Mouse (Mus musculus): ENCODE measurements around the gene Tpk1. TPM values are rescaled to one million over a fixed set of nuclear protein-coding genes. Genes with fewer than 3 reads are reported as not detected.

The Tpk1 gene
- polyA plus RNA-seq, 1 experiment from 2014 or later: 10.0 TPM

DNA sequence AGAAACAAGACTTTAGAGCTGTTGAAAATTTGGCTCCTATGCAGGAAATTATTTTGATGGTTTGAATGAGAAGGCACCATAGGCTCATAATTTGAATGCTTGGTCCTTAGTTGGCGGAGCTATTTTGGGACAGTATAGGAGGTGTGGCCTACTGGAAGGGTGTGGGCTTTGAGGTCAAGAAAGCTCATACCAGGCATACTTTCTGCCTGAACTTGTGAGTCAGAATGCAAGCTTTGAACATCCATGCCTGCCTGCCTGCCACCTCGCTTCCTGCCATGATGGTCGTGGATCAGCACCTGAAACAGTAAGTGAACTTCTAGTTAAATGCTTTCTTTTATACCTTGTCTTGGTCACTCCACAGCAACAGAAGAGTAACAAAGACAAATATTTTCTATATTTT is 283.8 kb downstream of the Tpk1 start:
- ATAC-seq (ENCODE audit: insufficient number of reproducible peaks, insufficient read depth, low FRiP score, low TSS enrichment, low read depth): no peak
- 78% methylated on average over 3 of the region's 3 CpGs for WGBS
- H3K27me3 ChIP-seq: no peaks in the 10 kb centered on the region

GRCm38 (mm10) chr6:43373206-43373605 is 292.9 kb downstream of the Tpk1 start:
- Histone ChIP-seq H3K4me1 (replicated peaks) (no peaks in the 10 kb centered on the region), H3K9me3 (no peaks in the 10 kb centered on the region), H3K36me3 (no peaks in the 10 kb centered on the region), H3K27ac (no peak overlapping the region), H3K4me3 (replicated peaks) (no peak overlapping the region), H3K9ac (replicated peaks) (no peak overlapping the region), H3K4me2 (no peak overlapping the region), H3K27me3 (no peaks in the 10 kb centered on the region)
- no peak for ATAC-seq (ENCODE audit: insufficient number of reproducible peaks, insufficient read depth, low FRiP score, low TSS enrichment, low read depth)
- WGBS: 75% methylated on average over 5 of the region's 5 CpGs

More for the DNA sequence above, 283.8 kb downstream of the Tpk1 start:
- H3K27ac ChIP-seq: no peak overlapping the region
- H3K9ac ChIP-seq (replicated peaks): no peak overlapping the region
- no peaks in the 10 kb centered on the region for H3K4me1 ChIP-seq (replicated peaks)
- H3K4me3 ChIP-seq (replicated peaks): no peak overlapping the region
- H3K4me2 ChIP-seq: no peak overlapping the region
- no peaks in the 10 kb centered on the region for H3K36me3 ChIP-seq
- no peaks in the 10 kb centered on the region for H3K9me3 ChIP-seq

- Histone ChIP-seq H3K9me3 (no peaks in the 10 kb centered on the region), H3K4me1 (replicated peaks) (no peaks in the 10 kb centered on the region), H3K9ac (replicated peaks) (no peak overlapping the region), H3K4me2 (no peak overlapping the region), H3K4me3 (replicated peaks) (no peak overlapping the region), H3K36me3 (no peaks in the 10 kb centered on the region), H3K27ac (no peak overlapping the region), H3K27me3 (no peaks in the 10 kb centered on the region)
- ATAC-seq (ENCODE audit: insufficient number of reproducible peaks, insufficient read depth, low FRiP score, low TSS enrichment, low read depth): no peak
- WGBS: 86% methylated on average over 1 of the region's 1 CpGs
Measured at GRCm38 (mm10) chr6:43367434-43367945, 298.6 kb downstream of the Tpk1 start.

- ATAC-seq (ENCODE audit: insufficient number of reproducible peaks, insufficient read depth, low FRiP score, low TSS enrichment, low read depth): no peak
- 76% methylated on average over 2 of the region's 2 CpGs for WGBS
Measured at GRCm38 (mm10) chr6:43366952-43367351, 299.1 kb downstream of the Tpk1 start.

GRCm38 (mm10) chr6:43363917-43364316 is 302.2 kb downstream of the Tpk1 start:
- WGBS: 88% methylated on average over 3 of the region's 3 CpGs
- ATAC-seq (ENCODE audit: insufficient number of reproducible peaks, insufficient read depth, low FRiP score, low TSS enrichment, low read depth): no peak
- 0 out of 2 replicates have a peak, but pooled peaks cover 6% of the 10 kb centered on the region for H3K4me1 ChIP-seq (replicated peaks)
- H3K36me3 ChIP-seq: no peaks in the 10 kb centered on the region
- H3K4me2 ChIP-seq: no peak overlapping the region
- H3K9me3 ChIP-seq: no peaks in the 10 kb centered on the region
- no peak overlapping the region for H3K9ac ChIP-seq (replicated peaks)
- no peaks in the 10 kb centered on the region for H3K27me3 ChIP-seq
- H3K27ac ChIP-seq: no peak overlapping the region
- no peak overlapping the region for H3K4me3 ChIP-seq (replicated peaks)

More at GRCm38 (mm10) chr6:43366952-43367351, 299.1 kb downstream of the Tpk1 start:
- Histone ChIP-seq H3K4me2 (no peak overlapping the region), H3K27ac (no peak overlapping the region), H3K36me3 (no peaks in the 10 kb centered on the region), H3K4me3 (replicated peaks) (no peak overlapping the region), H3K9me3 (no peaks in the 10 kb centered on the region), H3K27me3 (no peaks in the 10 kb centered on the region), H3K9ac (replicated peaks) (no peak overlapping the region), H3K4me1 (replicated peaks) (no peaks in the 10 kb centered on the region)

DNA sequence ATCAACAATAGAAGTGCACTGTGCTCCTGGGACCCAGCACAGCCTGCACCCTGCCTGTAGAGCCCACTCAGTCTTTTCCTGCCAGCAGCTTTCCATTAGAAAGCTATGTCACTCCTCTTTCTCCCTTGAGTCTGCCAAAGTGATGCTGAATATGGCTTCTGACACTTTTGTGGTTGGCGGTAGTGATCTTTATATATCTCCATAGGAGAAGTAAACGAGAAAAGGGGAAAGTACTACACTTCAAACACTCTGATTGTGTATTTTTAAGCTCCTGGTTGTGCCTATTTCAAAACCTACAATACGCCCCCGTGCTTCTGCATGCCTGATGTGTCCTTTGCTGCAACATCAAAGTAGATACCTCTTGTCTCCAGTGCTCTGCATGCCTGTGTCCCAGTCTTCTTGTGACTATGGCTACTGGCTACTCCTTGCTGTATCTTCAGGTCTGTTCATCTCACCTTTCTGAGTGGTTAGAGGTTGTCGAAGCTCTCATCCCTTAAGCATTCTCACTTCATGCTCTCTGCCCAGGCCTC is 302.7 kb downstream of the Tpk1 start:
- Histone ChIP-seq H3K36me3 (no peaks in the 10 kb centered on the region), H3K4me1 (replicated peaks) (0 out of 2 replicates have a peak, but pooled peaks cover 6% of the 10 kb centered on the region), H3K27ac (no peak overlapping the region), H3K4me3 (replicated peaks) (no peak overlapping the region), H3K9ac (replicated peaks) (no peak overlapping the region), H3K9me3 (no peaks in the 10 kb centered on the region), H3K4me2 (no peak overlapping the region), H3K27me3 (no peaks in the 10 kb centered on the region)
- WGBS: 88% methylated on average over 5 of the region's 5 CpGs
- no peak for ATAC-seq (ENCODE audit: insufficient number of reproducible peaks, insufficient read depth, low FRiP score, low TSS enrichment, low read depth)

GRCm38 (mm10) chr6:43361248-43361647 is 304.8 kb downstream of the Tpk1 start:
- Histone ChIP-seq H3K4me3 (replicated peaks) (no peak overlapping the region), H3K9ac (replicated peaks) (no peak overlapping the region), H3K9me3 (no peaks in the 10 kb centered on the region), H3K4me1 (replicated peaks) (0 out of 2 replicates have a peak, but pooled peaks cover 6% of the 10 kb centered on the region), H3K4me2 (no peak overlapping the region), H3K27me3 (no peaks in the 10 kb centered on the region), H3K27ac (no peak overlapping the region), H3K36me3 (no peaks in the 10 kb centered on the region)
- WGBS: 55% methylated on average over 5 of the region's 5 CpGs
- ATAC-seq (ENCODE audit: insufficient number of reproducible peaks, insufficient read depth, low FRiP score, low TSS enrichment, low read depth): no peak

- Histone ChIP-seq H3K4me3 (replicated peaks) (no peak overlapping the region), H3K4me2 (no peak overlapping the region), H3K36me3 (no peaks in the 10 kb centered on the region), H3K27ac (no peak overlapping the region), H3K27me3 (no peaks in the 10 kb centered on the region), H3K9ac (replicated peaks) (no peak overlapping the region), H3K4me1 (replicated peaks) (0 out of 2 replicates have a peak, but pooled peaks cover 6% of the 10 kb centered on the region), H3K9me3 (no peaks in the 10 kb centered on the region)
- WGBS: 26% methylated on average over 3 of the region's 3 CpGs
- peak; percentile 66; the same call in 1 of the 2 replicates for ATAC-seq (ENCODE audit: insufficient number of reproducible peaks, insufficient read depth, low FRiP score, low TSS enrichment, low read depth)
Measured at GRCm38 (mm10) chr6:43360214-43360613, 305.9 kb downstream of the Tpk1 start.

GRCm38 (mm10) chr6:43354562-43355241 is 311.4 kb downstream of the Tpk1 start:
- Histone ChIP-seq H3K9me3 (no peaks in the 10 kb centered on the region), H3K4me3 (replicated peaks) (no peak overlapping the region), H3K27me3 (peaks cover 4% of the 10 kb centered on the region; the same call in 1 of the 2 replicates), H3K36me3 (no peaks in the 10 kb centered on the region), H3K9ac (replicated peaks) (no peak overlapping the region), H3K4me2 (no peak overlapping the region), H3K4me1 (replicated peaks) (no peaks in the 10 kb centered on the region), H3K27ac (no peak overlapping the region)
- WGBS: 85% methylated on average over 9 of the region's 9 CpGs
- no peak for ATAC-seq (ENCODE audit: insufficient number of reproducible peaks, insufficient read depth, low FRiP score, low TSS enrichment, low read depth)

DNA sequence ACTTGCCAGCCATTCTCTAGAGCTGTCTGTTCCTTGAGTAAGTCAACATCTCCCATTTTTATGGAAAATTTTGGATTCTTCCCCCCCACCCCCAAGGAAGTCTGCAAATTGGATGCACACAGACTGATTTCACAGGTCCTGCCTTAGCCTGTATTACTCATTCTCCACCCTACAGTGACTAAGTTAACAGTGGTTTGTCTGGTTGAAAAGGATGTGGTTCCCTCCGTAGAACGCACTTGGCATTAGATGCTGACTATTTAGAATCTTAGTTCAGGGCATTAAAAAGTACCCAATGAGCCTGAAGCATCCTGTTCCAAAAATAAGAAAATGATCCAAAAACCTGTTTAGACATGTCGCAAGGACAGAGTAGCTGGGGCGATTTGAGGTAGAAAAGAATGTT is 312.6 kb downstream of the Tpk1 start:
- 89% methylated on average over 4 of the region's 4 CpGs for WGBS
- Histone ChIP-seq H3K27ac (no peak overlapping the region), H3K9ac (replicated peaks) (no peak overlapping the region), H3K27me3 (peaks cover 4% of the 10 kb centered on the region; the same call in 1 of the 2 replicates), H3K36me3 (no peaks in the 10 kb centered on the region), H3K4me2 (no peak overlapping the region), H3K9me3 (no peaks in the 10 kb centered on the region), H3K4me3 (replicated peaks) (no peak overlapping the region), H3K4me1 (replicated peaks) (no peaks in the 10 kb centered on the region)
- ATAC-seq (ENCODE audit: insufficient number of reproducible peaks, insufficient read depth, low FRiP score, low TSS enrichment, low read depth): no peak

DNA sequence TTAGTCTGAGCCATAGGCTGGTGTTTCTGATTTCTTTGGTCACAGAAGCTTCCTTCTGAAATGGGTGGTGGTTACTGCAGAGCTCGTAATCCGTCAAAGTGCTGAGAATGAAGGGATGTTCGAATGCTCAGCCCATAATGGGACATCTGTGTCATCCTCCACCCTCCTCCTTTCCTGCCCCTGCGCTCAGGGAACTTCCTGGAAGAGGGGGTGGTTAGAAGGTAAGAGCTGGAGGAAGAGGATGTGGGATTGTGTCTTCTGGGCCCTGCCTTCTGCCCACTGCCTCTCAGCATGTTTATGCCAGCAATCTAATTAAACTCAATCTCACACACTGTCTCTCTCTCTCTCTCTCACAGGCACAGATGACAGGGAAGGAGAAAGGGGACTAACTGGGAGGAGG is 317.0 kb downstream of the Tpk1 start:
- 60% methylated on average over 4 of the region's 4 CpGs for WGBS
- no peak overlapping the region for H3K9ac ChIP-seq (replicated peaks)
- H3K36me3 ChIP-seq: no peaks in the 10 kb centered on the region
- H3K27me3 ChIP-seq: no peaks in the 10 kb centered on the region
- no peak overlapping the region for H3K4me3 ChIP-seq (replicated peaks)
- no peak for ATAC-seq (ENCODE audit: insufficient number of reproducible peaks, insufficient read depth, low FRiP score, low TSS enrichment, low read depth)
- H3K9me3 ChIP-seq: no peaks in the 10 kb centered on the region
- no peaks in the 10 kb centered on the region for H3K4me1 ChIP-seq (replicated peaks)
- no peak overlapping the region for H3K27ac ChIP-seq
- H3K4me2 ChIP-seq: no peak overlapping the region
